Mouse (Mus musculus) embryonic facial prominence, embryonic 11.5 days (tissue): Measurements from ENCODE around the gene Arntl. TPM values are rescaled to one million over a fixed set of nuclear protein-coding genes. Genes with fewer than 3 reads are reported as not detected.

Experiments
- ATAC-seq: fragments of 200-750 bp; cut with Nextera tagmentation; replicated peaks from 2 replicates; pipeline ENCODE4 v1.8.0; 2017; ENCODE audit warnings: low read depth; ENCODE audit not compliant: insufficient number of reproducible peaks, low FRiP score, low TSS enrichment
- DNase-seq: peaks from one replicate; pipeline ENCODE4 v3.0.0-alpha.2; 2015; ENCODE audit warnings: low spot score
- H3K27ac ChIP-seq: fragments of 300-500 bp; sonication (generic); replicated peaks from 2 replicates; pipeline ENCODE4 v1.5.1; 2014; ENCODE audit warnings: mild to moderate bottlenecking, low read depth, low read length, control low read depth
- H3K27me3 ChIP-seq: fragments of 300-500 bp; sonication (generic); 2 replicates; pipeline ENCODE4 v1.6.1; 2014; ENCODE audit warnings: mild to moderate bottlenecking, low read length, moderate library complexity, mixed read lengths; ENCODE audit not compliant: control insufficient read depth, insufficient read depth
- H3K36me3 ChIP-seq: fragments of 300-500 bp; sonication (generic); replicated peaks from 2 replicates; pipeline ENCODE4 v1.6.1; 2014; ENCODE audit warnings: low read depth, mild to moderate bottlenecking, low read length, moderate library complexity, mixed read lengths; ENCODE audit not compliant: control insufficient read depth, insufficient read depth
- H3K4me1 ChIP-seq: fragments of 300-500 bp; sonication (generic); 2 replicates; pipeline ENCODE4 v1.6.1; 2014; ENCODE audit warnings: low read length, mixed read lengths; ENCODE audit not compliant: control insufficient read depth, insufficient read depth
- H3K4me2 ChIP-seq: fragments of 300-500 bp; sonication (generic); 2 replicates; pipeline ENCODE4 v1.6.1; 2014; ENCODE audit warnings: low read depth, mild to moderate bottlenecking, control low read depth, low read length, moderate library complexity
- H3K4me3 ChIP-seq: fragments of 300-500 bp; sonication (generic); 2 replicates; pipeline ENCODE4 v1.5.1; 2014; ENCODE audit warnings: low read depth, low read length, control low read depth
- H3K9ac ChIP-seq: fragments of 300-500 bp; sonication (generic); replicated peaks from 2 replicates; pipeline ENCODE4 v1.6.1; 2014; ENCODE audit warnings: mild to moderate bottlenecking, control low read depth, low read length
- H3K9me3 ChIP-seq: fragments of 300-500 bp; sonication (generic); replicated peaks from 2 replicates; pipeline ENCODE4 v1.6.1; 2016; ENCODE audit warnings: mild to moderate bottlenecking, low read length, inconsistent platforms, mixed read lengths; ENCODE audit not compliant: control insufficient read depth
- WGBS: fragments of 180-500 bp; shearing (Covaris S2); extraction: QIAGEN DNeasy Blood & Tissue Kit; methylation state at CpG from one replicate; pipeline ENCODE4 v1.1.7; 2014; 5-methylcytosine and 5-hydroxymethylcytosine counted together
- polyA plus RNA-seq: library from polyadenylated mRNA; unstranded; fragments of >200 nt; fragmentation: Nextera tagmentation; extraction: Ambion mirVana; gene quantifications from 2 replicates; pipeline ENCODE4 v1.2.1, GENCODE M21; 2014

The Arntl gene
- polyA plus RNA-seq, 1 experiment from 2014 or later = 9.3 TPM

DNA sequence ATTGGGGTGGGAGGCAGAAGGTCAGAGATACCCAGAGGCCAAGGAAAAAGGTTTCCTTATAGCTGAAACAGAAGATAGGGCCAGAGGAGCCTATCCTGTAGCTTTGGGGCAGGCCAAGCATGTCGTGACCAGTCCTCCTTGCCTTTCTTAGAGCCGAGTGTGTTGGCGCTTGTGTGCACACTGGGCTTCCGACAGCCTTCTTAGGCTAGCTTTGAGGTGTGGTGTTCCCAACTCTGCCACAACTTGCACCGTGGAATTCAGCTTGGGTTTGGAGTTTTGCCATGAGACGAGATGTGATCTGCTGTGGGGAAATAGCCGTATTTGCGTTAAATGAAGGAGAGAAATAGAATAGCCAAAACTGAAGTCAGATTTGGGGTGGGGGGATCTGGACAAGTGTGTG, 28.9 kb downstream of the Arntl start:
- 92% methylated on average over 8 of the region's 8 CpGs for WGBS
- Histone ChIP-seq H3K4me1 (no peaks in the 10 kb centered on the region), H3K27ac (no peak overlapping the region), H3K4me3 (no peak overlapping the region), H3K27me3 (no peaks in the 10 kb centered on the region), H3K9ac (no peak overlapping the region), H3K4me2 (no peak overlapping the region), H3K9me3 (no peaks in the 10 kb centered on the region), H3K36me3 (no peaks in the 10 kb centered on the region)
- ATAC-seq (no peak), DNase-seq (no peak)

DNA sequence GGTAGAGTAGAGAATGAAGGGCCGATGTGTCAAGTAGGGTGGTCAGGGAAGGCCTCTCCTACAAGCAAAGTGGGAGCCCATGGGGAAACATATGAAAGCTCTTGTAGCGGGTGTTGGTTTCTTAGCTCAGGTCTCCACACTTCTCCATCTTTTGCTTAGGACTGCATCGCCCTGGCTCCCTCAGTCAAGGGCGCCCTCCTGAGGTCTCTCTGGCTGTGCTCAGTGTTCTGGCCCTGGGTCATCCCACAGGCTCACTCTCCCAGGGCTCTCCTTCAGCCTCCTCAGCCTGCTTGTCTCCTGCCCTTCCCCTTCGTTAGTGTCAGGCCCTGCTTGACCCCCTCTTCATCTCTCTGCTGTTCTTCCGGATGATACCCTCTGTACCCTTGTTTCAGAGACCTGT, 31.1 kb downstream of the Arntl start:
- H3K9me3 ChIP-seq = no peaks in the 10 kb centered on the region
- H3K4me3 ChIP-seq = no peak overlapping the region
- no peak overlapping the region for H3K27ac ChIP-seq
- H3K36me3 ChIP-seq = no peaks in the 10 kb centered on the region
- no peak overlapping the region for H3K9ac ChIP-seq
- 79% methylated on average over 6 of the region's 6 CpGs for WGBS
- no peaks in the 10 kb centered on the region for H3K27me3 ChIP-seq
- ATAC-seq (no peak), DNase-seq (no peak)
- H3K4me2 ChIP-seq = no peak overlapping the region
- H3K4me1 ChIP-seq = no peaks in the 10 kb centered on the region

DNA sequence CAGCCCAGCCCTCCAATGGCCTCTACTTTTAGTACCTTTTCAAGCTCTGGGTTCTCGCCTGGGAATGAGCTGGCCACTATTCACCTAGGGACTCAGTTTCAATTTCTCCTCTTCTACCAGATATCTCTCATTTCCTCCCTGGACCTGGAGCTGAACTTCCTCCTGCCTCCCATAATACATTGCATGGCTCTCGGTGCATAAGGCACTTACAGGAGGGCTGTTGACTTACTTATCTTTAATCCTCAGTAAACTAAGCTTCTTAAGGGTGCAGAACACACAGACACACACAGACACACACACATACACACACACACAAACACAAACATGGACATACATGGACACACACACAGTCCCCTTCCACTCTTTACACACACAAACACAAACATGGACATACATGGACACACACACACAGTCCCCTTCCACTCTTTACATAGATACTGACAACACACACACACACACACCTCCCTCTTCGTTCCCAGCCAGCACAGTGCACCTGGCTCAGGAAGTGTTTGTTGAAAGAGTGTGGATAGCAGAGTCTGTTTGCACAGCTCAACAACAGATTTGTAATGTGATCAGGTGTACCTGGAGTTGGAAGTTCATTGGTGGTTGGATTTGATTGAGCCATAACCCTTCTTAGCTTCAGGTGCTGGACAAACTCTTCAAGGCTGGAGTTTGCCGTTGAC, 32.3 kb downstream of the Arntl start:
- 80% methylated on average over 4 of the region's 4 CpGs for WGBS
- no peaks in the 10 kb centered on the region for H3K36me3 ChIP-seq
- H3K4me3 ChIP-seq = no peak overlapping the region
- H3K27ac ChIP-seq = no peak overlapping the region
- DNase-seq = no peak
- H3K9ac ChIP-seq = no peak overlapping the region
- H3K27me3 ChIP-seq = no peaks in the 10 kb centered on the region
- H3K4me1 ChIP-seq = no peaks in the 10 kb centered on the region
- no peak overlapping the region; the same call in 1 of the 2 replicates for H3K4me2 ChIP-seq
- no peak for ATAC-seq
- H3K9me3 ChIP-seq = no peaks in the 10 kb centered on the region

DNA sequence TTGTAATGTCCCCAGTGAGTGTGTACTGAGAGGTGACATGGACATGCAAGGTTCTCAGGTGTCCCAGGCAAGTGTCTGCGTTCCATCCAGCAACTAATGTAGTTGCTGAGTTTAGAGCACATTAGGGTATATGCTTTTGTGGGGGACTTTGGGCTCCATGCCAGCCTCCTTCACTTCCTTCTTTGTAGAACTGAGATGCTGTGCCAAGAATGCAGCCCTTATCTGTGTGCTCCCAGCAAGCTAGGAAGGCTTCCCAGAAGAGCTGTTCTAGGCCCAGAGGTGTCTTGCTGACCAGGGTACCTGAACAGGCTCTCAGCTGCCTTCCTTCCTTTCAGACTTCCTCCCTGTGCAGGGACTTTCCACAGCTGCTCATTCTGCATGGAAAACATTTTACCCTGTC, 33.2 kb downstream of the Arntl start:
- WGBS = 90% methylated on average over 1 of the region's 1 CpGs
- ATAC-seq = no peak

DNA sequence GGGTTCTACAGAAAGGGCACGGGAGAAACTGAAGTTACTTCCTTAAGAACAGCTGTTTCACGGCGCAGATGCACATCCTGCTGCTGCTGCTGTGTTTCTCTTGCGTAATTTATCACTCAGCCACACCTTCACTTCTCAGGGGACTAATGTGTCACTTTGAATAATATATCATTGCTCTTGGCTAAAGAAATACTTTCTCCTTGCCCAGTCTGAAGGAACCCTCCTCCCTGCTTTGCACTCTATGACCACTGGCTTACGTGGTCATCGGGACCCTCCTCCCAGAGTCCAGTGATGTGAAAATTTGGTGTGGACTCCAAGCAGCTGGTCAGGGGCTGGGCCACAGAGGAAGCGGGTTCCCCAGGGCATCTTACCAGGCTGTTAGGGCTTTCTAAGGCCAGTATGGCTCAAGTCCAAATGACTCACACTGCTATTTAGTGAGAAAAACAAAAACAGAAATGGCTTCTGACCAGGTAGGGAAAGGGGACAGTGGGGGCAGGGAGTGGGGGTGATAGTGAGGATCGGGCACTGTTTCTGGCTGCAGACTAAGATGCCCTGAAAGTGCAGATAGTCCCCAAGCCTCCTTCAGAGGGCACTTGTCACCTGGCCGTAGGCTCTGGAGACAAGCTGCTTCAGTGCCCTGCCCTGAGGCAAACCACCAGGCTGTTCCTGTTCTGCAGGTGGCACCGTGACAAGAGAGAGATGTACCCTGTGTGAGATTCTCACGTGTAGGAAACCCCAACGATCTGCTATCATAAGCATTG, 34.8 kb downstream of the Arntl start:
- Histone ChIP-seq H3K27me3 (no peaks in the 10 kb centered on the region), H3K36me3 (no peaks in the 10 kb centered on the region), H3K4me1 (no peaks in the 10 kb centered on the region), H3K4me3 (no peak overlapping the region), H3K9me3 (no peaks in the 10 kb centered on the region), H3K4me2 (no peak overlapping the region), H3K9ac (no peak overlapping the region), H3K27ac (no peak overlapping the region)
- ATAC-seq (no peak), DNase-seq (no peak)
- 78% methylated on average over 12 of the region's 12 CpGs for WGBS

More for the DNA sequence above, 33.2 kb downstream of the Arntl start:
- Histone ChIP-seq H3K27ac (no peak overlapping the region), H3K4me2 (no peak overlapping the region), H3K4me1 (no peaks in the 10 kb centered on the region), H3K4me3 (no peak overlapping the region), H3K27me3 (no peaks in the 10 kb centered on the region), H3K36me3 (no peaks in the 10 kb centered on the region), H3K9me3 (no peaks in the 10 kb centered on the region), H3K9ac (no peak overlapping the region)
- DNase-seq = no peak

DNA sequence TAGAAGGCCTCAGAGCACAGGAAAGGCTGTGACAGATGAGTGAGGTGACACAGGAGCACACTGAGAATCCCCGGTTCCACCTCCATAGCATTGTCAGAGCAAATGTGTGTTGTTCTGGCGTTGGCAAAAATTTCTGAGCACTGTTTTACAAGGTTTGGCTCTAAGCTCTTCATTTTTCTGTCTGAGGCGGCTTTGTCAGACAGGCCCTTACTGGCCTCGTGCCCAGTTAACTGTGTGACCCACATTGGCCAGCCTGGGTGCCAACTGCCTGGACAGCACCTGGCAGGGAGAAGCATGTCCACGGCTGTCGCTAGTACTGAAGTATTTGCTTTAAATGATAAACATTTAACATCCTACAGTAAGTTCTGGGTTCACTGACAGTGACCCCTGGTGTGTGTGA, 35.4 kb downstream of the Arntl start:
- Histone ChIP-seq H3K4me1 (no peaks in the 10 kb centered on the region), H3K9me3 (no peaks in the 10 kb centered on the region), H3K27ac (no peak overlapping the region), H3K4me2 (no peak overlapping the region), H3K9ac (no peak overlapping the region), H3K27me3 (no peaks in the 10 kb centered on the region), H3K36me3 (no peaks in the 10 kb centered on the region), H3K4me3 (no peak overlapping the region)
- 84% methylated on average over 6 of the region's 6 CpGs for WGBS
- no peak for ATAC-seq
- no peak for DNase-seq

DNA sequence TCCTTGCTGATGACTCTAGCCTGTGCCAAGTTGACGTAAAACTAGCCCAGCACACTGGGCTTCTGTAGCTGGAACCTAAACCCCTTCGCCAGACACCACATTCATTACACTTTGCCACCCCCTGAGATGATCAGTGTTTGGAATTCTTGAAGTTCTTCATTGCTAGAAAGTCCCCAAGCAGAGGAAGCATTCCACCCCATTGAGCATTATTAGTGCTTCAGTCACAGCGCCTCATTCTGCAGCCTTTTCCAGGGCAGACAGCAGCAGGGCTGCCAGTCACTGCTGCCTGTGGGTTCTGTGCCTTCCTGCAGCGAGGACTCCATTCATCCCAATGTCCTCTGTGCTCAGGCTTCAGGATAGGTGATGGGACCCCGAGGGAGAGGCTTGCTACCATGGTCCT, 37.9 kb downstream of the Arntl start:
- H3K9me3 ChIP-seq = no peaks in the 10 kb centered on the region
- no peak overlapping the region for H3K4me3 ChIP-seq
- DNase-seq (no peak), ATAC-seq (no peak)
- no peaks in the 10 kb centered on the region for H3K4me1 ChIP-seq
- WGBS = 74% methylated on average over 5 of the region's 5 CpGs
- H3K4me2 ChIP-seq = no peak overlapping the region
- no peak overlapping the region for H3K27ac ChIP-seq
- no peak overlapping the region for H3K9ac ChIP-seq
- H3K27me3 ChIP-seq = no peaks in the 10 kb centered on the region
- H3K36me3 ChIP-seq = no peaks in the 10 kb centered on the region

DNA sequence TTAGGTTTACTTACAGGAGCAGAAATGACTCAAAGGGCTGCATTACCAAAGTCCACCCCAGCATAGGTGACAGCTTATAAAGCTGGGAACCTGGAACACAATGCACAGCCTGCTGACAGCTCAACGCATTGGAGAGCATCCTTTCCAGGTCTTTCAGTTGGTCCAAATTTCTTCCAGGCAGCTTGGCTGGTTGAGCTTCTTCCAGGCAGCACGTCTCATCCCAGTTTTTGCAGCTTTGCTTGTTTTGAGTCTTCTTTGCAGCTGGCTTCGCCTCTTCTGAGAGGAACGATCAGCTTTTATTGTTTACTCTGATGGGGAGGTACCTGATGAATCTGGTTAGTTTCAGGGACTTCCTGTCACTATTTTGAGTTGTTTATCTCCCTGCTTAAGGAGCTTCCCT, 39.2 kb downstream of the Arntl start:
- no peak for ATAC-seq
- no peak overlapping the region for H3K9ac ChIP-seq
- no peaks in the 10 kb centered on the region for H3K36me3 ChIP-seq
- H3K4me3 ChIP-seq = no peak overlapping the region
- H3K9me3 ChIP-seq = no peaks in the 10 kb centered on the region
- 87% methylated on average over 4 of the region's 4 CpGs for WGBS
- H3K4me1 ChIP-seq = no peaks in the 10 kb centered on the region
- DNase-seq = no peak
- no peak overlapping the region for H3K27ac ChIP-seq
- H3K4me2 ChIP-seq = no peak overlapping the region
- H3K27me3 ChIP-seq = no peaks in the 10 kb centered on the region
